Mouse (Mus musculus) CH12.LX (cell line): Measurements from ENCODE around the gene Atp8b4.

Experiments
- BHLHE40 ChIP-seq: IDR thresholded peaks from 2 replicates; pipeline ENCODE4 v1.6.1; 2011; ENCODE audit warnings: mild to moderate bottlenecking, low read depth, low read length, improper control_type of control experiment
- CTCF ChIP-seq, 2 experiments: IDR thresholded peaks in 1 of 2; conservative IDR thresholded peaks in 1 of 2; 2 replicates each; pipeline ENCODE4 v1.5.1; 2011 to 2012; ENCODE audit warnings: low read depth in 2 of 2, low read length in 2 of 2, improper control_type of control experiment in 1 of 2, inconsistent platforms in 1 of 2, mild to moderate bottlenecking in 1 of 2, moderate library complexity in 1 of 2
- GABPA ChIP-seq: IDR thresholded peaks from 2 replicates; pipeline ENCODE4 v1.6.1; 2012; ENCODE audit warnings: low read depth, low read length, improper control_type of control experiment, inconsistent platforms; ENCODE audit not compliant: insufficient replicate concordance
- MAZ ChIP-seq: IDR thresholded peaks from 2 replicates; pipeline ENCODE4 v1.6.1; 2012; ENCODE audit warnings: low read depth, mild to moderate bottlenecking, inconsistent platforms, low read length, improper control_type of control experiment, moderate library complexity
- PAX5 ChIP-seq: IDR thresholded peaks from 2 replicates; pipeline ENCODE4 v1.6.1; 2012; ENCODE audit warnings: low read length, inconsistent platforms, mixed read lengths
- POLR2A ChIP-seq: IDR thresholded peaks from 2 replicates; pipeline ENCODE4 v1.6.1; 2011; ENCODE audit warnings: low read depth, mild to moderate bottlenecking, improper control_type of control experiment, low read length
- TCF12 ChIP-seq: IDR thresholded peaks from 2 replicates; pipeline ENCODE4 v1.6.1; 2014; ENCODE audit warnings: low read depth, mild to moderate bottlenecking, inconsistent platforms, low read length, improper control_type of control experiment
- UBTF ChIP-seq: IDR thresholded peaks from 2 replicates; pipeline ENCODE4 v1.6.1; 2012; ENCODE audit warnings: low read depth, mild to moderate bottlenecking, inconsistent platforms, low read length, improper control_type of control experiment, moderate library complexity
- ZKSCAN1 ChIP-seq: IDR thresholded peaks from 2 replicates; pipeline ENCODE4 v1.6.1; 2012; ENCODE audit warnings: low read depth, inconsistent platforms, low read length, improper control_type of control experiment, borderline replicate concordance
- ZNF384 ChIP-seq: IDR thresholded peaks from 2 replicates; pipeline ENCODE4 v1.6.1; 2012; ENCODE audit warnings: low read depth, low read length, improper control_type of control experiment, inconsistent platforms

GRCm38 (mm10) chr2:126477556-126477955 is 22.9 kb downstream of the Atp8b4 start:
- TF ChIP-seq UBTF: no peak
- no peak for TF ChIP-seq TCF12
- no peak for TF ChIP-seq CTCF (conservative IDR thresholded peaks at IDR 0.05 in 1 of 2, IDR thresholded peaks at IDR 0.05 in 1 of 2; ENCODE audit: low read depth in 2 of 2, low read length in 2 of 2)
- TF ChIP-seq ZKSCAN1: no peak
- TF ChIP-seq GABPA: no peak
- no peak for TF ChIP-seq PAX5
- TF ChIP-seq ZNF384: no peak
- TF ChIP-seq BHLHE40: no peak
- no peak for TF ChIP-seq MAZ
- TF ChIP-seq POLR2A: no peak
